Mouse (Mus musculus) heart, embryonic 15.5 days (tissue): ENCODE measurements around the gene Cldn17. TPM values are rescaled to one million over a fixed set of nuclear protein-coding genes. Genes with fewer than 3 reads are reported as not detected.

ENCODE experiments used
- ATAC-seq: fragments of 200-750 bp; cut with Nextera tagmentation; replicated peaks from 2 replicates; pipeline ENCODE4 v1.8.0; 2017; ENCODE audit warnings: low read depth, moderate TSS enrichment; ENCODE audit not compliant: insufficient number of reproducible peaks, insufficient read depth, low FRiP score
- H3K27ac ChIP-seq: fragments of 300-500 bp; sonication (generic); 2 replicates; pipeline ENCODE4 v1.5.1; 2015; ENCODE audit warnings: mild to moderate bottlenecking, inconsistent platforms
- H3K27me3 ChIP-seq: fragments of 300-500 bp; sonication (generic); 2 replicates; pipeline ENCODE4 v1.6.1; 2015; ENCODE audit warnings: inconsistent platforms
- H3K36me3 ChIP-seq: fragments of 300-500 bp; sonication (generic); 2 replicates; pipeline ENCODE4 v1.6.1; 2015; ENCODE audit warnings: mild to moderate bottlenecking, inconsistent platforms
- H3K4me1 ChIP-seq: fragments of 300-500 bp; sonication (generic); replicated peaks from 2 replicates; pipeline ENCODE4 v1.6.1; 2015; ENCODE audit warnings: inconsistent platforms
- H3K4me2 ChIP-seq: fragments of 300-500 bp; sonication (generic); 2 replicates; pipeline ENCODE4 v1.6.1; 2015; ENCODE audit warnings: inconsistent platforms, mild to moderate bottlenecking, moderate library complexity
- H3K4me3 ChIP-seq: fragments of 300-500 bp; sonication (generic); 2 replicates; pipeline ENCODE4 v1.5.1; 2015; ENCODE audit warnings: mild to moderate bottlenecking, inconsistent platforms
- H3K9ac ChIP-seq: fragments of 300-500 bp; sonication (generic); 2 replicates; pipeline ENCODE4 v1.6.1; 2015; ENCODE audit warnings: mild to moderate bottlenecking, inconsistent platforms
- H3K9me3 ChIP-seq: fragments of 300-500 bp; sonication (generic); replicated peaks from 2 replicates; pipeline ENCODE4 v1.6.1; 2016; ENCODE audit warnings: inconsistent platforms
- WGBS: fragments of 180-500 bp; shearing (Covaris S2); methylation state at CpG from one replicate; pipeline ENCODE4 v1.1.7; 2015; ENCODE audit warnings: mixed read lengths; 5-methylcytosine and 5-hydroxymethylcytosine counted together
- polyA plus RNA-seq: library from polyadenylated mRNA; unstranded; fragments of >200 nt; fragmentation: Nextera tagmentation; extraction: Ambion mirVana; gene quantifications from 2 replicates; pipeline ENCODE4 v1.2.1, GENCODE M21; 2015

Gene Cldn17
- polyA plus RNA-seq = not detected in 2 replicates

- ATAC-seq = no peak
- Histone ChIP-seq H3K4me2 (no peak within 1 kb of the TSS), H3K27ac (no peak within 1 kb of the TSS), H3K9ac (no peak within 1 kb of the TSS), H3K27me3 (no peaks in the 10 kb centered on the region), H3K4me1 (no peaks in the 10 kb centered on the region), H3K9me3 (no peaks in the 10 kb centered on the region), H3K36me3 (no peaks in the 10 kb centered on the region), H3K4me3 (no peak within 1 kb of the TSS)
- WGBS = 83% methylated on average over 6 of the region's 6 CpGs
Measured at GRCm38 (mm10) chr16:88506878-88507277, at the start of gene Cldn17. Gene Cldn17, minus strand, starts transcription at chr16:88506978.

DNA sequence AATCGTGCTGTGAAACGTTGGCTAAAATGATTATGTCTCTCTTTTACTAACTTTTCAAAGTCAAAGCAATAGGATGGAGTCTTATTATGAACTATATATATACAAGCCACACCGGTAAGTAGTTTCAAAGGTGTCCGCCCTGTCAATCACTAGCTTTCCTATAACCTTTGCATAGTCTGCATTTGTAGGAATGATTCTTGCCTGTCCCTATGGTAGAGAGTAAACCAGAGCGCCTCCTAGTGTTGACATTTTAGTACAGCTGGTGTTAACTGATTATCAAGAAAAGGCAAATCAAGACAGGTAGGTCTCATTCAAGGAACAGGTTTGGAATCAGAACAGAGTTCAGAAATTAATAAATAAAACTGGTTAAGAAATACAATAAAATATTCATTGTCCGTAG, 35.7 kb upstream of the Cldn17 start:
- Histone ChIP-seq H3K27me3 (no peaks in the 10 kb centered on the region), H3K4me3 (no peak overlapping the region), H3K9me3 (no peaks in the 10 kb centered on the region), H3K27ac (no peak overlapping the region), H3K36me3 (no peaks in the 10 kb centered on the region), H3K4me1 (no peaks in the 10 kb centered on the region), H3K9ac (no peak overlapping the region), H3K4me2 (no peak overlapping the region)
- WGBS = 54% methylated on average over 6 of the region's 6 CpGs
- no peak for ATAC-seq

DNA sequence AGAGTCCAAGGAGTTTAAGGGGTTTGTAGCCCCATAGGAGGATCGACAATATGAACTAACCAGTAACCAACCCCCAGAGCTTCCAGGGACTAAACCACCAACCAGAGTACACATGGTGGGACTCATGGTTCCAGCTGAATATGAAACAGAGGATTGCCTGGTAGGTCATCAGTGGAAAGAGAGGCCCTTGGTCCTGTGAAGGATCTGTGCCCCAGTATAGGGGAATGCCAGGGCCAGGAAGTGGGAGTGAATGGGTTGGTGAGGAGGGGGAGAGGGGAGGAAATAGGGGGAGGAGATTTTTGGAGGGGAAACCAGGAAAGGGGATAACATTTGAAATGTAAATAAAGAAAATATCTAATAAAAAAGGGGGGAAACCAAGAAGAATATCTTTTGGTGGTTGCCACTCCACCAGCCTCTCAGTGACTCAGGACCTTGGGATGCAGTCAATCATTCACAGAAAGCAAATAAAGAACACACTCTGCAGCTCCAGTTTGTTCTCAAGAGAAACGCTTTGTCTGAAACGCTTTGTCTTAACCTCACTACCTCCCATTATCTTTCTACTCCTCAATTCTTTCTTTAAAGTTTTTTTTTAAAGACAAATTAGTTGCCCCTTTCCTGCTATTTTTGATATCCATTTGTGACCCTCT, 33.2 kb upstream of the Cldn17 start:
- Histone ChIP-seq H3K9me3 (no peaks in the 10 kb centered on the region), H3K27me3 (no peaks in the 10 kb centered on the region), H3K36me3 (no peaks in the 10 kb centered on the region), H3K4me1 (no peaks in the 10 kb centered on the region), H3K4me2 (no peak overlapping the region), H3K27ac (no peak overlapping the region), H3K9ac (no peak overlapping the region), H3K4me3 (no peak overlapping the region)
- WGBS = 58% methylated on average over 3 of the region's 3 CpGs
- no peak for ATAC-seq

DNA sequence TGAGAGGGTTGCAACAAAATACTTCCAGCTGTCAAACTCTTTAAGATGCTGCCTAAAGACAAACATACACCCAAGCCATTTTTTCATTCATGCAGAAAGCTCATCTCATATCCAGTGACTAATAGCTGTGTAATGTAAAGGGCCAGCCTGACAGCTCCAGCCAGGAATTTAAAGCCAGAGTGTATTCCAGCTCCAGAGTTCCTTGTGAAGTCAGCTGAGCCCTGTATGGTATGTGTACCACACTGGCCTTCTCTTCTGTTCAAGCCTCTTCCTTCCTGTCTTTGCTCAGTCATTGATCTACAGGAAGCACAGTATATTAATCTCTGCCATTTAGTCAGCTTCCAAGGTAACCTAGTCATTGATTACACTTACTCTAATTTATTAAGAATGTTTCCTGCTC, 4.6 kb upstream of the Cldn17 start:
- Histone ChIP-seq H3K27ac (no peak overlapping the region), H3K4me1 (no peaks in the 10 kb centered on the region), H3K4me3 (no peak overlapping the region), H3K9ac (no peak overlapping the region), H3K27me3 (no peaks in the 10 kb centered on the region), H3K9me3 (no peaks in the 10 kb centered on the region), H3K36me3 (no peaks in the 10 kb centered on the region), H3K4me2 (no peak overlapping the region)
- ATAC-seq = no peak

DNA sequence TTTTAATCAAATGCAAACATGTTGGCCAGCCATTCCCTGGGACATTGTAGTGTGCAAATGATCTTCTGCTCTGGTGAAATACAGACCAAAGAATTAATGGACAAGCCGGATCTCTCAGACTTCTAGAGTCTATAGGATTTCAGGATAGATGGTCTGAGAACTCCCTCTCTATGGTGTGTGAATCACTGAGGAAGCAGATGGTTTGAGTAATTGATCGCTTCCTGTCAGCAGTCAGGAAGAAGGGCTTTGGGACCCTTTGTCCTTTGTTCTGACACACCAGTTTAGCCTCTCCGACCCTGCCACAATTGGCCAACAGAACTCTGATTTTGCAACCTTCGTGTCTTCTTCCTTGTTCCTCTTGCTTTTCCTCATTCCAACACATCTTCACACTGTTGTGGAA, 1.4 kb upstream of the Cldn17 start:
- Histone ChIP-seq H3K36me3 (no peaks in the 10 kb centered on the region), H3K4me1 (no peaks in the 10 kb centered on the region), H3K4me2 (no peak overlapping the region), H3K9ac (no peak overlapping the region), H3K27me3 (no peaks in the 10 kb centered on the region), H3K9me3 (no peaks in the 10 kb centered on the region), H3K4me3 (no peak overlapping the region), H3K27ac (no peak overlapping the region)
- WGBS = 59% methylated on average over 4 of the region's 4 CpGs
- no peak for ATAC-seq

DNA sequence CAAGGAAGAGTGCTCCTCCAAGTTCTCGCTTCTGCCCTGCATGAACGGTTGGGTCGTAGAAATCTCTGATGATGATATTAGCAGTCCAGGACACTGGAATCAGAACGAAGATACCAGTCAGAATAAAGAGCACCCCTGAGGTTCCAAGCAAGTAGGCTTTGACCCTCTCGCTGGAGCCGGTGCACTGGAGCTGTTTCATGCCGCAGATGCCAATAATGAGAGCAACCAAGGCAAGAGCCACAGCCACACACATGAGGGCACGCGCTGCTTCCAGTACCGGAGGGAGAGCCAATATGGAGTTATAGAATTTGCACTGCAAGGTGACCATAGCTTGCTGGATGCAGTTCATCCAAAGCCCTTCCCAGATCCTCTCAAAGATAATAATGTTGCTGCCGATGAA, 440 bp downstream of the Cldn17 start:
- no peaks in the 10 kb centered on the region for H3K4me1 ChIP-seq
- H3K9ac ChIP-seq = no peak overlapping the region
- no peaks in the 10 kb centered on the region for H3K27me3 ChIP-seq
- no peaks in the 10 kb centered on the region for H3K36me3 ChIP-seq
- H3K9me3 ChIP-seq = no peaks in the 10 kb centered on the region
- no peak overlapping the region for H3K4me3 ChIP-seq
- 90% methylated on average over 11 of the region's 11 CpGs for WGBS
- ATAC-seq = no peak
- H3K4me2 ChIP-seq = no peak overlapping the region
- H3K27ac ChIP-seq = no peak overlapping the region

- no peak overlapping the region for H3K4me2 ChIP-seq
- H3K4me1 ChIP-seq = no peaks in the 10 kb centered on the region
- no peak overlapping the region for H3K27ac ChIP-seq
- H3K27me3 ChIP-seq = no peaks in the 10 kb centered on the region
- H3K36me3 ChIP-seq = no peaks in the 10 kb centered on the region
- no peak for ATAC-seq
- H3K9me3 ChIP-seq = no peaks in the 10 kb centered on the region
- H3K4me3 ChIP-seq = no peak overlapping the region
- H3K9ac ChIP-seq = no peak overlapping the region
Measured at GRCm38 (mm10) chr16:88488096-88488495, 18.7 kb downstream of the Cldn17 start.

DNA sequence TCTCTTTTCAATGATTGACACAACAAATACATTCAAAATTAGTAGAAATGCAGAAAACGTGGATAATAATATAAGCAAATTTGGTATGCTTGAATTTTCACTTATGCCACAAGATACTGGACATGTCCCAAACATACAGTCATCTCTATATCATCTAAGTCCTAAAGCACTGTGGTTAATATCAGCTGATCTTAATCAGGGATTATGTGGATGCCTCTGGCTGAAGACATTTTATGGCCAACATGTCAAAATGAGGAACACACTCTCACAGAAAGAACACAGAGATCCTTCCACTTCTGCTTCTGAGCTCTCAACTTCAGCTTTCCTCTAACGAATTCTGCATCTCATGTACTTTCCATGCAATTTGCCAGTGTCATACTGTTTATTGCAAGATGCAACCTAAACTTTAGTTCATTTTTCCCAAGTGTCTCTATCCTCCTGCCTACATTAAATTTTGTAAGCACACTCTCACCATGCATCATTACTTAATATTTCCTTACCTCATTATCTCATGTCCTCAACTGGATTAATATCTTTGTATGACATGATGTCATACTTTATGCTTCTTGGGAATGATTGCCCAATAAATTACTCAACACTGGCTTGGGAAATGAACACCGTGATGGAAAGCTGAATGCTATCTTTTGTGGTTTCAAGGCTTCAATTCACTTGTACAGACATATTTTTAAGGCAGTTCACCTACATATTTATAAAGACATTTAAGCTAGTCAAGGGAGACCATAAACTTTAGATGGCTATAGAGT, 26.6 kb downstream of the Cldn17 start:
- no peaks in the 10 kb centered on the region for H3K27me3 ChIP-seq
- H3K4me1 ChIP-seq = no peaks in the 10 kb centered on the region
- 66% methylated on average over 3 of the region's 3 CpGs for WGBS
- no peak overlapping the region for H3K9ac ChIP-seq
- H3K36me3 ChIP-seq = no peaks in the 10 kb centered on the region
- no peak overlapping the region for H3K4me2 ChIP-seq
- H3K27ac ChIP-seq = no peak overlapping the region
- no peak overlapping the region for H3K4me3 ChIP-seq
- H3K9me3 ChIP-seq = no peaks in the 10 kb centered on the region
- ATAC-seq = no peak

DNA sequence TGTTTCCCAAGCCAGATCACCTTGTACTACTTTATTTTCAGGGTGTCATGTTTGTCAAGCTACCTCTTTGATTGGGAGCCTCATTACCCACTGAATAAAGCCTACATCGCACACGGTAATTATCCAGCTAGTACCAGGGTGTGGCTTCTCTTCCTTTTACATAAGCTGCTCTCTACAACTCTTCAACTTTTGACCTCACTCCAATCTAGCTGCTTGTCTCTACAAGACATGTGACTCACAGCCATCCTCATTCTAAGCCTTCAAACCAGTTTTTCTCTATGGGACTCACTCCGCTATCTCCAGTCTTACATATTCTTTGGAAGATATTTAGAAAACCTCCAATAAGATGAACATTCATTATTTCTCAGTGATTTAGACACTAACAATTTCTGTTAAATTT, 43.5 kb downstream of the Cldn17 start:
- no peaks in the 10 kb centered on the region for H3K36me3 ChIP-seq
- no peak overlapping the region for H3K4me2 ChIP-seq
- 72% methylated on average over 3 of the region's 3 CpGs for WGBS
- H3K9me3 ChIP-seq = no peaks in the 10 kb centered on the region
- no peak overlapping the region for H3K4me3 ChIP-seq
- no peaks in the 10 kb centered on the region for H3K27me3 ChIP-seq
- no peak overlapping the region for H3K27ac ChIP-seq
- H3K4me1 ChIP-seq = no peaks in the 10 kb centered on the region
- no peak overlapping the region for H3K9ac ChIP-seq
- ATAC-seq = no peak

Other genes starting within 250 kb of the Cldn17 start
- gene Grik1, start 216.7 kb downstream of the Cldn17 start, polyA plus RNA-seq = 0.23 and 0.37 TPM in 2 replicates
- gene Cldn8, start 56.2 kb upstream of the Cldn17 start, polyA plus RNA-seq = 0.28 and 1.2 TPM in 2 replicates
- not detected in 2 replicates for gene Krtap24-1, start 105.3 kb upstream of the Cldn17 start, polyA plus RNA-seq
- not detected in 2 replicates for gene 2310079G19Rik, start 120.7 kb upstream of the Cldn17 start, polyA plus RNA-seq
- gene Krtap26-1, start 140.8 kb upstream of the Cldn17 start, polyA plus RNA-seq = not detected in 2 replicates
- gene Krtap27-1, start 164.7 kb upstream of the Cldn17 start, polyA plus RNA-seq = not detected in 2 replicates
- not detected in 2 replicates for gene 2310061N02Rik, start 201.0 kb upstream of the Cldn17 start, polyA plus RNA-seq
- gene Krtap13-1, start 221.9 kb upstream of the Cldn17 start, polyA plus RNA-seq = not detected in 2 replicates
- not detected in 2 replicates for gene Krtap13, start 244.7 kb upstream of the Cldn17 start, polyA plus RNA-seq